Mouse (Mus musculus): ENCODE measurements around the gene Gnaq.

DNA sequence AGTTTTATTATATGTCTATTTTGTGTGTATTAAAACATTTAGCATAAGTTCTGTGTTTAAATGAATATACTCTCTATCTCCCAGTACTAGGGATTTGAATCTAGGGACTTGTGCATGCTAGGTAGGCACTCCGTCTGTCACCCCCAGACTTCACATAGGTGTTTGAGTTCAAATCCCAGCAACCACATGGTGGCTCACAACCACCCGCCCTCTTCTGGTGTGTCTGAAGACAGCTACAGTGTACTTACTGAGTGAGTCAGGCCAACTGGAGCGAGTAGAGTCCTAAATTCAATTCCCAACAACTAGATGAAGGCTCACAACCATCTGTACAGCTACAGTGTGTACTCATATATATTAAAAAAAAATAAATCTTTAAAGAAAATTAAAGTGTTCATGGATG lies 21.2 kb downstream of the Gnaq start:
- TF ChIP-seq CTCF (IDR thresholded peaks at IDR 0.05; ENCODE audit: borderline replicate concordance, insufficient read depth, low read depth, low read length): no peak
- no peak for TF ChIP-seq POLR2A (IDR thresholded peaks at IDR 0.05; ENCODE audit: borderline replicate concordance, insufficient read depth, low read length)
